Mouse (Mus musculus) G1E-ER4 (cell line): ENCODE results near the gene Bean1. TPM values are rescaled to one million over a fixed set of nuclear protein-coding genes. Genes with fewer than 3 reads are reported as not detected.

Experiments
- GATA1 ChIP-seq: IDR thresholded peaks from one replicate; pipeline ENCODE4 v1.8.0; 2012; ENCODE audit warnings: low read length, inconsistent platforms
- polyA plus RNA-seq: library from polyadenylated mRNA; stranded (reverse); fragments of >175 nt; gene quantifications from 2 replicates; pipeline ENCODE4 v1.2.3, GENCODE M21; 2012

Gene Bean1
- polyA plus RNA-seq, 1 experiment, result not detected

- TF ChIP-seq GATA1, result no peak
Observed at GRCm38 (mm10) chr8:104145981-104146689, 24.1 kb upstream of the Bean1 start.

DNA sequence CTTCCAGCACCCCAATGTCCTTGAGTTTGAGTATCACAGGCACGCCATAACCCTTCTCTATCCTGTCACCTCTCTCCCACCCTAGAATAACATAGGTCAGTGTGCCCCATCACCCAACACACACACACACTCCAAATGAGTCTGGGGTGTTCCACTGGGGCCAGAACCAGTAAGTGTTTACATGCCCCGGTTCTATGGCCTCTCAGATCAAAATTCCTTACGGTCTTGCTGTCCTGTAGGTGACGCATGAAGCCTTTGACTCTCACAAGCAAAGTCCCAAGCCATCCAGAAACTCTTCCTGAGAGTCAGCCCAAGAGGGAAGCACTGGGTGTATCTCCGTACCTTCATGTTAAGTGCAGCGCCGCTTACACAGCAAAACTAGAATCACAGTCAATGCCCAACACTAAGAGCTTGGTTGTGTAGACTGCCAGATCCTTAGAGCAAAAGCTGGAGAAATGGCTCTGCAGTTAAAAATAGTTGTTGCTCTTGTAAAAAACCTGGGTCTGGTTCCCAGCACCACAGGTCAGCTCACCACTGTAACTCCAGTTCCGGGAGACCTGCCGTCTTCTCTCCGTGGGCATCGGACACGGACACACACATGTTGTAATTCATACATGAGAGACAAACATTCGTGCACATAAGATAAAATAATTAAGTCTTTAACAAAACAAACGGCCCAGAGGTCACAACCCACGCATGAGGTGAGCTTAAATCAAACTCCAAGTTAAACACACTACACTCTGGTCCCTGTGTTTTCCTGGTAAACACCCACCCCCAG is 23.3 kb upstream of the Bean1 start:
- TF ChIP-seq GATA1, result no peak

GRCm38 (mm10) chr8:104147947-104148346 is 22.3 kb upstream of the Bean1 start:
- TF ChIP-seq GATA1, result no peak

DNA sequence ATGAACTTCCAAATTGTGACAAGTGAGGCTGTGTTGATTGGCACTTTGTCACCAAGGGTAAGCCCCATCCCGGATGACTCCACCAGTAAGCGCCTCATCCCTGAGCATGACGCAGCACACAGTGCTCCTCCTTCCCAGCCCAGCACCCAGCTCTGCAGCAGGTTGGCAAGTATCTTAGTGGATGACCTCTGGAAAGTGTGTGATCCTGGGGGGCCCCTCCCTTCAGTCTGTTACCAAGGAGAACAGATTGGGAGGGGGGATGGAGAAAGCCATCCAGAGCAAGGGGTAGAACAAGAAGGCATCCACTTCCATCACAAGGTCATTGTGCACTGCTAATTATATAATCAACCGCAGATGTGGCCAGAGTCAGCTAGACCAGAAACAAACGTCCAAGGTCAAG is 9.5 kb upstream of the Bean1 start:
- TF ChIP-seq GATA1, result no peak

DNA sequence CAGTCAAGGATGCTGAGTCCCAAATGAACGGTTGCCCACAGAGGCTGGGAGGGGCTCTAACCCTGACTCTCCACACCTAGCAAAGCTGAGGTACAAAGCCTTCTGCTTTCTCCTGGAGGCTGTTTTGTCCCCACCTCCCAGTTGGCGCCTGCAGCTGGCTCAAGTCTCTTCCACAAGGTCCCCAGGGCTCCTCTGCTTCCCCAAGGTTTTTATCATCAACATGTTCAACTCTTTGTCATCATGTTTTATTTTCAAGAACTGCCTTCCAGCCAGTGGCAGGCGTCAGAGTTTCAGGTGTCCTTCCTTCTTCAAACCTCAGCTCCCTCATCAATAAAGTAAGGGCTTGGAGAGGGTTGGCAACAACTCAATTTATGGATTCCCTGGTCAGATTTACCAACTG is 781 bp upstream of the Bean1 start:
- TF ChIP-seq GATA1, result no peak

GRCm38 (mm10) chr8:104171050-104171620 is 893 bp downstream of the Bean1 start:
- no peak for TF ChIP-seq GATA1

DNA sequence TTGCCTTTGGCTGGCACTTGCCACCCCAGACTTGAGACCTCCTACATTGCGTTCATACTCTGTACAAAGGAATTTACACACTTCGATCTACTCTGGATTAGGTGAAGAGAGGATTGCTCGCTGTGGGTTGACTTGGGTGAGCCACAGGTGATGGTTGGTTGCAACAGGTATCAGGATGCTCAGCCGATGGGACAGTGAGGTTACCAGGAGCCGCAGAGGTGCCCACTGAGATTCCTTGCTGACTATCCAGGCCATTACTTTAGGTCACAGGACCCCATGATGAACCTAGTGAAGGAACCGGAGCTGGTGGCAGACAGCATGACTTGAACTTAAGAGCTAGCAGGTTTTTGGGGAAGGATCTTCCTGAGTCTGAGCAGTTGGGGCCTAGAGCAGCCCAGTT is 2.2 kb downstream of the Bean1 start:
- no peak for TF ChIP-seq GATA1

GRCm38 (mm10) chr8:104175848-104176527 is 5.7 kb downstream of the Bean1 start:
- no peak for TF ChIP-seq GATA1

GRCm38 (mm10) chr8:104177054-104177453 is 6.8 kb downstream of the Bean1 start:
- TF ChIP-seq GATA1, result no peak

- TF ChIP-seq GATA1, result no peak
Observed at GRCm38 (mm10) chr8:104184905-104185304, 14.7 kb downstream of the Bean1 start.

GRCm38 (mm10) chr8:104186827-104187226 is 16.6 kb downstream of the Bean1 start:
- no peak for TF ChIP-seq GATA1

DNA sequence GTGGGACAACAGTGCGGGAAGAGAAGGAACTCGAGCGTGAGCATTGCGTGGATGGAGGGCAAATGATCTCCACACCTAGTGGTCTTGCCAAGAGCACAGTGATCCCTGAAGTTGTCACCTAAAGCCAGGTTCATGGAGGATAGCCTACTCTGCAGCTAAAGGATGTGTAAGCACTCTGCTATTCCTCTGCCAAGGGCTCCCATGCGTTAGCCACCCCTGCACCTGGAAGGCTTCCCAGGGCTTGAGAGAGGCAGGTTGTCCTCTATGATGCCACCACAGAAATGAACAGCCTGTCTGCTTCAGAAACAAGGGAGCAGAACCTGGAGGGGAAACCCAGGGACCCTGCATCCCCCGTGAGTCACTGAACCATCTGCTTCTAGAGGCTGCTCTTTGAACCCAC is 17.4 kb downstream of the Bean1 start:
- no peak for TF ChIP-seq GATA1

- TF ChIP-seq GATA1, result no peak
Observed at GRCm38 (mm10) chr8:104188459-104188858, 18.2 kb downstream of the Bean1 start.

GRCm38 (mm10) chr8:104190777-104191468 is 20.7 kb downstream of the Bean1 start:
- TF ChIP-seq GATA1, result no peak

DNA sequence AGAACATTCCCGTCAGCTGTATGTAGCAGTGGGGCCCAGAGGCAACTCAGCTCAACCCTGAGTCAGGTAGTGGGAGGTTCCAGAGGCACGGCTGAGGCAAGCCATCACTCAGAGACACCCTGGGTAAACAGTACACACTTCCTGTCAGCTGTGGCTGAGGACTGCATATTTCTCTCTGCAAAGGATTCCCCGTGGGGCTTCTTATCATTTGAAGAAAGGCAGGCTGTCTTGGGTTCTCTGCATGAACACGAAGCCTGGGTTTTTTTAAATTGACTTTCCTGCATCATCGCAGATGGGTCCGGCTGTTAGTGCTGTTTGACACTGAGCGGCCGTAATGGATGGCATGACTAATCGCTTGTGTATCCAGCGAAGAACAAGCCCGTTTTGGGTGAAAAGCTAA is 21.3 kb downstream of the Bean1 start:
- no peak for TF ChIP-seq GATA1
